Mouse (Mus musculus): ENCODE data around the gene Cwc27.
A peak's percentile ranks its signal among the peaks of the same experiment; 100 is the strongest.

Gene Cwc27

DNA sequence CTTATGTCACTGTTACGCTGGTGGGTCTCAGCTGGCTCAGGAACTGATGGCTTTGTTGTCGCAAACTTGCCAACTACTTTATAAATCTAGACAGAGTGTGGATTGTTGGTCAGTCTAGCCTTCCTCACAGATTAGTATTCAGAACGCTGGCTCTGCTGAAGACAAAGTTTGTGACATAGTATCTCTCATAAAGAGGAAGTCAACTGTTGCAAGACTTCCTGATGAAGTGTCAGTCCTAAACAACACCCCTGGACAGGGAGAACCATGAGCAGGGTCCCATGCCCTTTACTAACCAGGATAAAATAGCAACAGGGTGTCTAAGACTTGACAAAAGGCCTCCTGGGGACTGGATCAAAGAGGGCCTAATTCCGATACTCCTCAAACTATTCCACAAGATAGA is 205.6 kb downstream of the Cwc27 start:
- DNase-seq (ENCODE audit: low spot score in 2 of 2) = no peak

DNA sequence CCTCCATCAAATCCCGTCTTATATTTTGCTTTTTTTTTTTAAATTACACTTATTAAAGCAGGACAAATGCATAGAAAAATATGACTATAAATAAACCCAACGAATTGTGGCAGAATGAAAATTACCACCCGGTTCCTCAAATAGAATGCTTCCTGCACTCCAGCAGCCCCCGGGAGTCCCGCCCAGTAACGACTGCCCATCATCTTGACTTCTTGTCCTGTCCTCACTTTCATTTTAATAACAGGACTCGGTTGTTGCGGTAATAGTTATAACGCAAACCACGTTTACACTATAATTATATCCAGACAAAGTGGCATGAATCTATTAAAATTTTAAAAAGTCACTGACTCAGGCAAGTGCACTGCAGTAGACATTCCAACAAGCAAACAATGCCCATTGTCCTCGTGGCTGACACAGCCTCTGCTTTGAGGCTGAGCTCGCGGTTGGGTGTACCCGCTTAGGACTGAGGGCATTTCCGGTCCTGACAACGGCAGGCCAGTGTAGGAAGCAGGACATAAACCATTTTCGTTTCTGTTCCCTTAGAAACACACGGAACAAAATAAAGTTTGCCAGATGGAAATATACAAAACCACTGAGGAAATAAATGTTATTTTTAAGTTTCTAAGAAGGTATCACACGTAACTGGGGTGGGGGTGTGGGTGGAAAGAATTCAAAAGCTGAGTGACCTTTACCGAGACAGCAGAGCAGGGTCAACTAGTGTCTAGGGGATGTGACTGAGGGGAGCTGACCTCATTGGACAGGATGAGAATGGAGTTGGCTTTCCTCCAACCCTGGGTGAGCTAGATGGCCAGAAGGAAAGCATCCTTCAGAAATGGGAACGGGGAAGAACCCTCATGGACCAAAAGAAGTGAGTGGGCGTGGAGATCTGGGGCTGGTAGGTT is 206.5 kb downstream of the Cwc27 start:
- no peak for DNase-seq (ENCODE audit: low spot score in 2 of 2)

DNA sequence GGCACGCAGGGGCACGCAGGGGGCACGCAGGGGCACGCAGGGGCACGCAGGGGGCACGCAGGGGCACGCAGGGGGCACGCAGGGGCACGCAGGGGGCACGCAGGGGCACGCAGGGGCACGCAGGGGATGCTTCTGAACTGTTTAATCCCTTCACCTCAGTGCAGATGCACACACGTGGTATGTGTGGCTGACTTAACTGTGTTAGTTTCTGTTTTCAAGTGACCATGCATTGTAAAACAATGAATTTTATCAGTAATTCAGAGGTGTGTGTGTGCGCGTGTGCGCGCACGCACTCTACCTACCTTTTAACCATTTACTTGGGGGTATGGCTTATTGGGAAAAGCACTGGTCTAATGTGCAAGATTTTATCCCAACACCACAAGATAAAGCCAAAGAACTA is 208.4 kb downstream of the Cwc27 start:
- DNase-seq (ENCODE audit: low spot score in 2 of 2) = no peak

- no peak for DNase-seq (ENCODE audit: low spot score in 2 of 2)
Measured at GRCm38 (mm10) chr13:104606786-104607580, 210.0 kb downstream of the Cwc27 start.

GRCm38 (mm10) chr13:104605111-104605510 is 211.8 kb downstream of the Cwc27 start:
- DNase-seq (ENCODE audit: low spot score in 2 of 2) = no peak

DNA sequence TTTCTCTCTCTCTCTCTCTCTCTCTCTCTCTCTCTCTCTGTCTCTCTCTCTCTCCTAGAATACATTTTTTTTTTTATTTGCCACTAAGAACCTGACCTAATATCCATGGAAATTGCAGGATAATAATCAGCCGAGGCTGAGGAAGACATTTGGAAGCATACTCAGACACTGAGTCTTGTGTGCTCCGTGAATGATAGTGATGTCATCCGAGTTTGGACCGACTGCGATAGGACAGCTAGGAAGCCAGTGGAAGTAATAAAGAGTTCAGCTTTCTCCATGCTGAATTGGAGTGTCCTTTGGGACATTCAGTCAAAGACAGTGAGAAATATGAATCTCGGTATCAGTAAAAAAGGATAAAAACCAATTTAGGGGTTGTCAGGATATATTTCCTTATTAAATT is 214.7 kb downstream of the Cwc27 start:
- DNase-seq (ENCODE audit: low spot score in 2 of 2) = no peak

DNA sequence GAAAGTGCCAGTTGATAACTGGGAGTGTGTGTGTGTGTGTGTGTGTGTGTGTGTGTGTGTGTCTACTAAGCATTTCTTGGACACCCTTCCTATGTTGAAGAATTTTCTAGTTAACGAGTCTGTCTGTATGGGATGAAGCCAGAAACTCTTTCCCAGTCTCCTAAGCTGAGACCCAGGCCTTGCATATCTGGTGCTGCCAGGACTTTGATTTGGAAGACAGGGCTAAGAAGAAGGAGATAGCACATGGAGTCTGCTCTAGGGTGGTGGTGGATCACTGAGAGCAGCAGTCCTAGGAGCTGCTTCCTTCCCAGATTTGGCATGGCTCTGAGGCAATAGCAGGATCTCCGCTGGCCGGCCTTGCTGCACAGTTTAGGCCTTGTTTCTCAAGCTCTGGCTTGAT is 215.2 kb downstream of the Cwc27 start:
- DNase-seq (ENCODE audit: low spot score in 2 of 2) = no peak

GRCm38 (mm10) chr13:104596199-104596598 is 220.7 kb downstream of the Cwc27 start:
- no peak for DNase-seq (ENCODE audit: low spot score in 2 of 2)

DNA sequence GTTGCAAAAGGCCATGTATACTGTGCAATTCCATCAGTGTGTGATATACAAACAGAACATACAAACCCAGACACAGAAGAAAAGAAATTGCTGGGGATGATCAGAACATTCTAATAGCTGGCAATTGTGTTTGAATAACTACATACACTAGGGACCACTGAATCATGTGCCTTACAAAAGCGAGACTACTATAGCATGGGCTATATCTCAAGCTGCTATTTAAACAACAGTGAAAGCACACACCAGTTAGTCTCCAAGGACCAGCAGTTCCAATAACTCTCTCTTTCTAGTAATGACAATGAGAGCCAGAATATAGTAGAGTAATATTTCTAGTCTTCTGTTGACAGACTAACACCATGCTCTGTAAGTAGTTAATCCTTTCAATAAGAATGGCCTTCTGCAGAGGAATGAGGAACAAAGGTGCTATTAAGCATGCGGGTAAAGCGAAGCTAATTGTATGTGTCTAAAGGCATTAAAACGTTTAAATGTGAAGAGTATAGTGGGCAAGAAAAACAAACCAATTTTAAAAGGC is 222.1 kb downstream of the Cwc27 start:
- DNase-seq (ENCODE audit: low spot score in 2 of 2) = no peak

DNA sequence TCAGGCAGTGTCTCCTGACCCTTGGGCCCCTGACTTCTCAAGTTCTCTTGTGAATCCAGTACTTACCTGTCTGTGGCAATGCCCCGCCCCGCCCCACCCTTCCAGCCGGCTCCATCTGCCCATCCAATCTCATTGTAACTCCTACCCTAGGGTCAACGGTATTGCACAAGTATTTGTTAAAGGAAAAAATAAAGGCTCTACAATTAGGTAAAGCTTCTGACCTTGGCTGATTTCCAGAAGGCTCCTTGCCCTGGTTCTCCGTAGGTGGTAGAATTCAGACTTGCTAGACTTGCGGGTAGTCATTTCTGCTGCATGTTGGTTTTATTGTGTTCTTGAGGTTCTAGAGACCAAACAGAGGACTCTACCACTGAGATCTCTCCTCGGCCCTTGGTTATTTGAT is 226.0 kb downstream of the Cwc27 start:
- no peak for DNase-seq (ENCODE audit: low spot score in 2 of 2)

DNA sequence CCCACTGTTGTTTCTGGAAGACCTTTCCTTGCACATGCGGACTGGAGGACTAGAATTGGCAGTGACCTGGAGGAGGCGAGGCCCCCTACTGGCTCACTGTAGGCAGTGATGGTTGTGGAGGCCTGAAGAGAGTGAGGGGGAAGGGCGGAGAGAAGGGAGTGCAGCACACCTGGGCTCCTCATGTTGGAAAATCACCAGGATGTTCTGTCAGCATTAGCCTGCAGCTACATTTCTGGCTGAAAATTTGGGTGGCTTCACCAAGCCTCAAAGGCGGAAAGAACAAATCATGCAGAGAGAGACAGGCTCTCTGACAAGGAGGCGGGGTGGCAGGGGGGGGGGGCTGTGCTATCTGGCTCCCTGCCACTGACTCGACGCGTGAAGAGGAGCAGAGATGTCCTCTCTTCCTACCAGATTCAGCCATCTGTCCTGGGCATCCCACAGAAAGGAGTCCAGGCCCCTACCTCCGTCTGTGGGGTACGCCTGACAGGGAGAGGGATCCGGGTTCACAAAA is 226.8 kb downstream of the Cwc27 start:
- peak in 1 of 2 experiments; percentile 15 for DNase-seq (ENCODE audit: low spot score in 2 of 2)

DNA sequence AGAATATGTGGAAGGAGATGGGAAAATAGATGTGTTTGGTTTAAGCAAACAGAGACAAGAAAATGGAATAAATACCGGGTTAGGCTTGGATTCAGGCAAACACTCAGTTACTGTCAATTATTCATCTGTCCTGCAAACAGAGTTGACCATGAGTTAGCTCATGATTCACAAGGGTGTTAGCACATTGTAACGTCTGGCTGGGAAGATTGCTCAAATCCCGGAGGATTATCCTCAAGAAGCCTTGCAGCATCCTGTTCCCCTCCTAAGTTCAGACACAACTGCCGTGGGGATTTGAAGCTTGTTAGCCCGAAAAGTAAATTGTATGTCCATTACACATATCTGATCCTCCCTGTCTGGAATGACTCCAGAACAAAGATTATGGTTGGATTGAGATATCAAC is 228.6 kb downstream of the Cwc27 start:
- no peak for DNase-seq (ENCODE audit: low spot score in 2 of 2)

Measured in frontal cortex, postnatal 10 days (tissue).